Mouse (Mus musculus): ENCODE measurements around the gene Rtn4.

DNA sequence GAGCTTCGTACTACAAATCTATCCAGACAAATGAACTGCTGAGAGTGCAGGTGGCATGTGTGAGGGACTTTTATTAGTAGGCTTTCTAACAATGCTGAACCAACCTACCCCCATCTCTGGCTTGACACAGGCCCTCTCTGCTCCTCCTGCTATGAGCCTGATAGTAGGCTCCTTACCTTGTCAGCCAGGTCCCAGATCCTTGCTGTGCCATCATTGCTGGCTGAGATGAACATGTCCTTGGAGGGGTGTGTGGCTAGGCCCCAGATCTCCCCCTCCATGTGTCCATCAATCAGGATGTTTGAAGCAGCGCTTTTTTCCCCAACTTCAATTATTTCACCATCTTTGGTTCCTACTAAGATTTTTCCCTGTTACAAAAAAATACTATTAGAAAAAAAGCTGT, 58.3 kb downstream of the Rtn4 start:
- TF ChIP-seq RAD21 (IDR thresholded peaks at IDR 0.05; ENCODE audit: low read depth, low read length) (no peak), TAL1 (IDR thresholded peaks at IDR 0.05; ENCODE audit: low read length) (no peak), KAT2A (conservative IDR thresholded peaks at IDR 0.05; ENCODE audit: low read depth, low read length) (no peak), RCOR1 (IDR thresholded peaks at IDR 0.05; ENCODE audit: low read depth, low read length) (no peak), GATA1 (IDR thresholded peaks at IDR 0.05; ENCODE audit: low read depth, low read length) (no peak), ETS1 (IDR thresholded peaks at IDR 0.05; ENCODE audit: low read depth, low read length) (no peak), POLR2A (IDR thresholded peaks at IDR 0.05; ENCODE audit: control insufficient read depth in 1 of 2, insufficient read depth in 1 of 2, low read depth in 1 of 2, low read length in 2 of 2, poor library complexity in 1 of 2) (no peak), CTCF (IDR thresholded peaks at IDR 0.05 in 2 of 3, conservative IDR thresholded peaks at IDR 0.05 in 1 of 3; ENCODE audit: control insufficient read depth in 1 of 3, insufficient read depth in 1 of 3, low read depth in 2 of 3, low read length in 3 of 3, poor library complexity in 1 of 3, severe bottlenecking in 1 of 3) (no peak), ZKSCAN1 (IDR thresholded peaks at IDR 0.05; ENCODE audit: low read depth, low read length) (no peak)

Data from MEL (cell line).